Mouse (Mus musculus) retina, postnatal 1 day (tissue): ENCODE results near the gene Agpat3.
A peak's percentile ranks its signal among the peaks of the same experiment; 100 is the strongest.

Source experiments
- DNase-seq: peaks from one replicate; pipeline ENCODE4 v3.0.0-alpha.2; 2012

Agpat3 gene

DNA sequence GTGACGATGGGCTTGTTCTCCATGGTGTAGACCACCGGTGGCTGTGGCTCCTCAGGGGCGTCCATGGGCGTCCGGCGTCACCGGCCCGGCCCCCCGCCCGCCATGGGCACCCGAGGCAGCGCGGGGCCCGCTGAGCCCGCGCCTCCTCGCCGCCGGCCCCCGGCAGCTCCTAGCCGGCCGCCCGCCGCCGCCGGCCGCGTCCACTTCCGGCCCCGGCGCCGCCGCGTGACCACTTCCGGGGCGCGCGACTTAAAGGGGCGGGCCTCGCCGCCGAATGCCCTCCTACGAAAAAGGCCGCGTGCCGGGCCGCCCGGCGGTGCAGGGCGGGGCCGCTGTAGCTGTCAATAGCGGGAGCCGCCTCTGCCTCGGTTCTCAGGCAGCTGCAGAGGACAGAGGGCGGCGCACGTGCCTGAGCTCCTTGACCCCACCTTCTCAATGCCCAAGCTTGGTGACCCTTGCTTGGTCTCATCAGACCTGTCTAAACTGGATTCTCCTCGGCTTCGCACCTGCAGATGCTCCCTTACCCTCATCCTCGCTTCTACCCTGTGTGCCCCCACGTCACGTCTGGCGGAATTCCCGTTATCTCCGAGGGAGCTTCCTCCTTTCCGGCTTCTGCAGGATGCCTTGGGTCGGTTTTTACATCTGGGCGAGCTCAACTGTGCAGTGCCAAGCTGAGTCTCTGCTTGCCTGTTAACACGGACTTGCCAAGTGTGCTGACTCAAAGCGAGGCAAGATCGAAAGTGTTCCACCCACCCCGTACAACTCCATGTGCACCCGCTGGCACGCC lies 107.7 kb downstream of the Agpat3 start, which contains the start of gene Trappc10:
Gene Trappc10 (minus strand): TSS at position 204 of the 787 bp plus-strand sequence.
- DNase-seq, result peak; percentile 93

DNA sequence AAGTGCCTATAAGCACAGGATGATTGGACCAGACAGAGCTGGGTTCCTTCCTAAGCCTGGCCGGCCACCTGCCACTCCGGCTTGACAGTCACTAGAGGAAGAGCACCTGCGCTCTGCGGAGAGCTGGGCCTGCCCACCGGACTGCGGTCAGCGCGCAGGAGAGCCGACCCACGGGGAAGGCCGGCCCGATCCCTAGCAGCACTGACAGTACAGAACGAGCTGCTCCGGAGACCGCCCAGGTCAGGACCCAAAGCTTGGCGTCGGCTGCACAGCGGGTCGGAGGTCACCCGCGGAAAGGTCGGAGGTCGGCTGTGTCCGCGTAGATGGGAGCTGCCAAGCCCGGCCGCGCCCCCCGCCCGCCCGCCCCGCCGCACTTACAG lies 108.2 kb downstream of the Agpat3 start:
- peak; percentile 50 for DNase-seq

DNA sequence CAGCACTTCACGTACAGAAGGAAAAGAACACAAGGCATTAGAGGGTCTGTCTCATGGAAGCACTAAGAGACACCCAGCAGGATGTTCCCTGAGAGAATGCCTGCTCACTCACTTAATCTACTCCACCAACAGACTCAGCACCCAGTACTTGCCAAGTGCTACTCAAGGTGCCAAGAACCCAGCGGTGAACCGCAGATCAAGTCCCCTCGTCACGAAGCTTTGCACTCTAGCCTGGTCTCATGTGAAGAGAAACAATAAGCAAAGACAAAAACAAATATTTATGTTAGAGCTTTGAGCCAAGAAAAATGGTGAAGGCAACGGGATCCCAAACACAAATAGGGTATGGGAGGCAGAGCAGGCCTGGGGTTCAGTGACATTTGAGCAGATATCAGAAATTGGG lies 113.4 kb downstream of the Agpat3 start:
- DNase-seq, result no peak

DNA sequence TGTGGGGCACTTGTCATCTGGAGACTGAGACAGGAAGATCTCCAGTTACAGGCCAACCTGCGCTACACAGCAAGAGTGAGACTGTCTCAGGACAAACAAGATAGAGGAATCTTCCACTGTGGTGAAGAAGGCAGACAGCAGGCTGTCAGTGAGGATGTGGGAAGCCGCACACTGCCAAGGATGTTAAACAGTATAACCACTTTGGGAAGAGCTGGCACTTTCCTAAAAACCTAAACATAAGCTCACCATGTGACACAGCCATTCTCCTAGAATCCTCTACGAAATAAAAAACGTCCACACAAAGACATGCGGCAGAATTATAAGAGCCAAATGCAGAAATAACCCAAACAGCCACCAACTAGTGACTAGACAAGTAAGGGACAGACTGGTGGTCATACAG lies 114.0 kb downstream of the Agpat3 start:
- DNase-seq, result no peak

DNA sequence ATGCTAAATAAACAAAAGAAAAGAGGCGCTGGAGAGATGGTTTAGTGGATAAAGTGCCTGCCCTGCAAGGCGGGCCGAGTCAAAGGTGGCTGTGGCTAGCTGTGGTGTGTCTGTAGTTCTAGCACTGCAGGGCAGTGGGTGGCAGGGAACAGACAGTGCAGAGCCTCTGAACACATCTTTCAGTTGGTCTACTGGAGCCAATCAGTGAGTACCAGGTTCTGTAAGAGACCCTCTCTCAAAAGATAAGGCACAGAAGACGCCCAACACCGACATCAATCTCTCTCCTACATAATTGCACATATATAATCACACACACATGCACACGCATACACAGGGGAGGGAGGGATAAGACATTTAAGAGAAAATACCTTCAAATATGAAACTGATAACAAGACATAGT lies 114.5 kb downstream of the Agpat3 start:
- no peak for DNase-seq

DNA sequence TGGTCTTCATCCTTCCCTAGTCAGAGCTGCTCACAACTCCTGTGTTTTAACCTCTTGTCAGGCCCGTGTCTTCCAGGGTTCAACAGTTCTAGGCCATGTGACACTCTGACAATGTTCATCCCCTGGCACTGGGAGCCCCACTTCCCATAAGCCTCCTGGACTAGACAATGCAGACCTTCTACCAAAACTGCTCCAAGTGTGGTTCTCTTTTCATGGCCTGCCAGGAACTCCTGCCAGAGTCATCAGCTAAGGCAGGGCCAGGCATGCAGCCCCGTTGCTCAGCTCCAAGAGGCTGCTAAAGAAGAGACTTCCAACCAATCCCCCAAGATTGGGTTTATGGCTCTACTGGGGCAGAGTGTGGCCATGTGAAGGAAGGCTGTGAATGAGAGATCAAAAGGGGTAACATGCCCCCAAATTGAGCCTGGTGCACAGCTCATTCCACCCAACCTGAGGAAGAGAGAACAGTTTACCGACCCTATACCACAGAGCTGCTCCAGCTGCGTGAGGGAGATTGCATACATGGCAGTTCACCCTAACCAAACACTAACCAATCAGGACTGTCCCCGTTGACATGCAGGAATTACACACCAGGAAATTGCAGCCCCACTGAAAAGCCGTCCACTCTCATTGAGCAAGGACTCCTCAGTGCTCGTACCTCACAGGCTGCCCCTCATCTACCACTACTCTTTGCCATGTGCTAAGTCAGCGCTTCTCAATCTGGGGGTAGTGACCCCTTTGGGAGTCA lies 115.2 kb downstream of the Agpat3 start:
- DNase-seq, result no peak

DNA sequence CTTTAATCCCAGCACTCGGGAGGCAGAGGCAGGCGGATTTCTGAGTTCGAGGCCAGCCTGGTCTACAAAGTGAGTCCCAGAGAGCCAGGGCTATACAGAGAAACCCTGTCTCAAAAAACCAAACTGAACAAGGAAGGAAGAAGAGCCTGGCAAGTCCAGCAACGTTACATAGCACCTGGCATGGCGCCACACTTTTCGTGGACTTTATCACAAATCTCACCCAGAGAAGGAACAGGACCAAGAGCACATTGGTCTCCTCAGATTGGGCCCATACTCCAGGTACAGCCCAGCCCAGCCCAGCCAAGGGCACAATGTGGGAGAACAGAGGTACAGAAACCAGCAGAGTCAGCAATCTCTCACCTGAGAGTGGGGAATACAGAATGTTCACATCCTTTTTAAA lies 118.5 kb downstream of the Agpat3 start:
- DNase-seq, result no peak

DNA sequence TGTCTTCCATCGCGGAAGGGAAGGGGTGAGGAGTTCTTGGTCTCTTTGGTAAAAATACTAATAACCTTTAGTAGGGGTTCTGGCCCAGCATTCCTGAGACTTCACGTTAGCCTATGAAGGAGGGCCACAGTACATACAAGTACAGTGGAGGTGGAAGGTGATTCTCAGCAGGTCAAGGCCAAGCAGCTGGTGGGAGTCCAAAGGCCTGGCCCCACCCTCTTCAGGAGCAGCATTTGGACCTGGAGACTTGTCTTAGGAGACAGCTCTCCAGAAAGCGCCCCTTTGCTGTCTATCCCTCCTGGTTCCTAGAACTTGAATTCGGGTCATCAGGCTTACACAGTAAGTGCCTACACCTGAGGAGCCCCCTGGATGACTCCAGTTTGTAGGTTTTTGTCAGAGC lies 119.1 kb downstream of the Agpat3 start:
- DNase-seq, result no peak

DNA sequence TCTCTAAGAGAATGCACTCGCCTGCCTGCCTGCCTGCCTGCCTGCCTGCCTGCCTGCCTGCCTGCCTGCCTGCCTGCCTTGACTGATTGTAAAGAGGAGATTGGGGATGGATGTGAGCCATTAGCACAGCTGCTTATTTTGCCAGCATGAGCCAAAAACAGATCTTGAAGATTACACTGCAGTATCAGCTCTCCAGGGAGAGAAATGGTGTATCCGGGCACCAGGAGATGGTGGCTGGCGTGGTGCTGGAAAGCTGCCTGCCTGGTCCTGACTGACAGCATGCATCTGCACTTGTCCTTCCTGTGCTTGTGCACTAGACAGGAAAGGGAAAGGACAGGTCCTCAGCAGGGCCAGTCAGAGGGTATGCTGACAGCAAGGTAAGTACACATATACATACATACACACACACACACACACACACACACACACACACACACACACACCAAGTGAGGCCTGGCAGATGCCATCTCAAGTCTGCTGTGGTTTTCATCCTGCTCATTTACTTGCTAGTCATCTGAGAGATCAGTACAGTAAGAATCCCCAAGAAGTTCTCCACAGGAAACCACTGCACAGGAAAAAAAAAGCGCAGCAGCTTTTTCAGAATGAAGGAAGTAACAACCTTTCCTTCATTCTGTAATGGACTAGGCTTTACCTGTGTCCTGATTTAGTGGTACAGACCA lies 119.8 kb downstream of the Agpat3 start:
- DNase-seq, result no peak

DNA sequence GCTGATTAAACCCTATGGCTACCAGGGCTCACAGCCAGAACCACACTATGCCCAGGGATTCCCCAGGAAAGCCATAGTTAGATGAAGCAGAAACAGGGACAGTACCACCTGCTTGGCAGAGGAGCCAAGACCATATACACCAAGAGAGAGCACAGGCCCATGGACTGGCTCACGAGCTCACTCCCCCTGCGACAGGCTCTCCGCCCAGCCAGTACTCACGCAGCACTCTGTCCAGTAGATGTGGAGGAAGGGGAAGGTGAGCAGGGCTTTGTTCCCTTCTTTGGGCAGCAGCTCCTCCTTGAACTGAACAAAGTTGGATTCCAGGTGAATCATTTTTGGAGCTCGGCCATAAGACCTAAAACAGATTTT lies 123.7 kb downstream of the Agpat3 start:
- DNase-seq, result no peak

DNA sequence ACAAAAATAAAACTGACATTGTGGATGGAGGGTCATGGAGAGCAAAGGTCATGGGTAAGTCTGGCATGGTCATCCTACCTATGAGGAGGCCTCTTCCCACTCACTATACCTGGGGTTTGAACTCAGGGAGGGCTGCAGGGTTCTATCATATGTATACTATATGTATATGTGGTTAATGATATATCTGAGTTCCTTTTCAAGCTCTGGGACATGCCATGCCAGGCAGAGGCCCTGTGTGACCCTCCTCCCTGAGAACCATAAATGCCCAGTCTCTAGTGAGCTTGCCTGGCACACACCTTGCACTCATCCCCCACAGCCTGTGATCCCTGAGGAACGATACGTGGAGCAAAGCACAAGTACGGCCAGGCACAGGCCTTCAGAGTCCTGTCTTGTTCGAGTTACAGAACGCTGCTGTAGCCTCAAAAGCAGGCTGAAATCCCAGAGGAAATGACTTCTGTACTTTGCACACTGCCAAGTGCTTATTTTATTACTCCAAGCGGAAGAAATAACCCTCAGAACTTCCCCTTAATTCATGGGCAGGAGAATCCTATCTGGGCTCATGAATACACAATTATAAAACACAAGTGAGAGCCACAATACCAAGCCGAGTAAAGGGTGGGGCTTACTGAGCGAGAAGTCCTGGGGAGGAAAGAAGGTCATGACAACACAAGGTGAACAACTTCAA lies 124.3 kb downstream of the Agpat3 start:
- peak; percentile 1 for DNase-seq

DNA sequence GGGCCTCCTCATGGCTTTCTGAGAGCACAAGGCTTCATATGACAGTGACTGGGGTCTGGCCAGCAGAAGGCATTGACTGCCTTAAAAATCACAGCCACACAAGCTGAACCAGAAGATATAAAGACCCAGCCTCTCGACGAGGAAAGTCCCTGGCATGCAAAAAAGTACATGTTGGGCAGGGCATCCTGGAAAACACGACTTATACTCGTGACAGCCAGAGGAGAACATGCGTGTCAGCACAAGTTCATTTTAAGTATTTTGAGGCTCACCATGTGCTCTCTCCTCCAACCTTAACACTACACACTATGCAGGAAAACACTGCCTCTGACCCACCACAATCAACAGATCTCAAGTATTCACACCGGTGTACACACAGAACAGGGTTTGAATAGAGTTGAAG lies 128.2 kb downstream of the Agpat3 start:
- DNase-seq, result no peak

DNA sequence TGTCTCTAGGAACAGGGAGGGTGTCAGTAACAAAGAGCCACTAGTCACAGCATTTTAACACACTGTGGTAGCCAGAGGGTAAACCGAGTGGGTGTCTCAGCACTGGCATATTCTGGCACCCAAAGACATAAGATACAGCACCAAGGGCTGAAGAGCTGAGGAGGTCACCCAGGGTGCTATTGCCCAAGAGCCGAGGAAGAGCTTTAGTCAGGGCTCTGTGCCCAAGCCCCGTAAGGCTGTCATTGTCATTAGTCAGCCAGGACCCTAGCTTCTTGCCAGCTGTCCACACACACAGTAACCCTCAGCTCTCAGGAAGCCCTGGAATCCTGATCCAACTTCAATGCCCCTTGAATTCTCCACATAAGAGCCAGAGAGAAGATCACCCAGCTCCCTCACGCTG lies 129.4 kb downstream of the Agpat3 start:
- no peak for DNase-seq

DNA sequence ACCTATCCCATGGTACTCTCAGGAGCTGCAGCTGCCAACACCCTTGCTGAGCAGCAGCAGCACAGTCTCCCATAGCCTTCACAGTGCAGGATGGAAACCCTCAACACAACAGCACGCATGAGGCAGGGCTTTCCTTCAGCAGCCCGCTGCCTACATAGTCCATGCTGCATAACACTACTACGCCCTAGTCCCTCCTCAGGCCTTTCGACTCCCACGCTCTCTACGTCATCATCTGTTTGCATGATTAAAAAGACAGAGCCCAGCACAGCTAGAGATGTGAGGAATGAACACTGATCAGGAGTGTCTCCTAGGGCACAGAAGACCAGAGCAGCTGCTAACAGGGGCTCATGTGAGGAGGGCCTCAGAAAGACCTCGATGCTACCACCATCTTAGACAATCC lies 131.0 kb downstream of the Agpat3 start:
- no peak for DNase-seq

DNA sequence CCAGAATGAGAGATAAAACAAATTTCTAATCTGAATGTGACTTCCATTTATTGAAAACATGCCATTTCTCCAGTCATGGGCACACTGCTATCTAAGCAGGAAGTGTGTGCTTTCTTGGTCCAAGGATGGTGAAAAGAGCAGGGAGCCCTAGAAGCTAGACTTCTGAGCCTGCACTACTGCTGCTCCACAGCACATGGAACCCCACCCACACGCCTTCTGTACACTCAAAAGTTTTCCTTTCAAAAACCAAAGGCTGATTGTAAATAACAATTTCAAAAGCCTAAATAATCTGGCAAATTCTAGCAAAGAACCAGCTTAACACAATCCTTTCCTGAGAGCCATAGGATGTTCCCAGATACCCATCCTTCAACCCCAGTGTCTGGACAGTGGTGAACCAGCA lies 132.8 kb downstream of the Agpat3 start:
- no peak for DNase-seq
